10 mouse cellular contexts compared by ENCODE assay signal in genomic region chr19:58456491-58457061, GRCm38 (mm10). TPM values are rescaled to one million over a fixed set of nuclear protein-coding genes. Genes with fewer than 3 reads are reported as not detected.
A peak's percentile ranks its signal among the peaks of the same experiment; 100 is the strongest.
DNase-seq lines count a peak whose midpoint lies in the region; ATAC-seq lines count a peak whose summit lies in the region.
"Had no signal": no experiment of that assay in that cellular context is flagged by ENCODE, and none has a peak within 500 bp of the region (broad histone marks: within the 10 kb centered on the region; RNA-seq: fewer than 3 reads in every experiment).

No protein-coding gene starts in this region.

- peak overlapping the region; percentile 59 for H3K4me3 ChIP-seq in hindbrain, embryonic 13.5 days
- H3K4me3 ChIP-seq in midbrain, embryonic 14.5 days (replicated peaks; ENCODE audit: low read depth, low read length), result peak overlapping the region; percentile 51

- H3K4me2 ChIP-seq in hindbrain, embryonic 13.5 days, result peak overlapping the region; percentile 93
- peak overlapping the region; percentile 96 for H3K4me2 ChIP-seq in midbrain, embryonic 14.5 days (ENCODE audit: low read length)

- 0 out of 2 replicates have a peak, but pooled peaks cover 3% of the 10 kb centered on the region for H3K27me3 ChIP-seq in hindbrain, embryonic 13.5 days
- no peaks in the 10 kb centered on the region for H3K27me3 ChIP-seq in midbrain, embryonic 14.5 days (ENCODE audit: control insufficient read depth, insufficient read depth, low read length)

- 2% methylated on average over 16 of the region's 16 CpGs for WGBS in hindbrain, embryonic 13.5 days
- WGBS in midbrain, embryonic 14.5 days, result 5% methylated on average over 16 of the region's 16 CpGs

- no peaks in the 10 kb centered on the region for H3K9me3 ChIP-seq in hindbrain, embryonic 13.5 days
- no peaks in the 10 kb centered on the region for H3K9me3 ChIP-seq in midbrain, embryonic 14.5 days (ENCODE audit: control insufficient read depth, low read length)

- peaks cover 67% of the 10 kb centered on the region for H3K4me1 ChIP-seq in hindbrain, embryonic 13.5 days (replicated peaks)
- peaks cover 47% of the 10 kb centered on the region for H3K4me1 ChIP-seq in midbrain, embryonic 14.5 days (ENCODE audit: control insufficient read depth, insufficient read depth, low read length)

- H3K27ac ChIP-seq in hindbrain, embryonic 13.5 days, result peak overlapping the region; percentile 91
- H3K27ac ChIP-seq in midbrain, embryonic 14.5 days (replicated peaks; ENCODE audit: low read depth, low read length), result peak overlapping the region; percentile 81

- peak overlapping the region; percentile 81 for H3K9ac ChIP-seq in hindbrain, embryonic 13.5 days
- peak overlapping the region; percentile 59 for H3K9ac ChIP-seq in midbrain, embryonic 14.5 days (replicated peaks; ENCODE audit: low read length)

- ATAC-seq in hindbrain, embryonic 13.5 days (ENCODE audit: low FRiP score), result no peak
- peak; percentile 67 for ATAC-seq in midbrain, embryonic 14.5 days (ENCODE audit: low FRiP score, low TSS enrichment)

- H3K36me3 ChIP-seq in hindbrain, embryonic 13.5 days, result no peaks in the 10 kb centered on the region
- no peaks in the 10 kb centered on the region for H3K36me3 ChIP-seq in midbrain, embryonic 14.5 days (ENCODE audit: control insufficient read depth, insufficient read depth, low read length)

- DNase-seq in heart, adult 11 months, result peak; percentile 85
- no peak for DNase-seq in heart, adult 9 months (ENCODE audit: low spot score in 2 of 2)
- peak; percentile 17 for DNase-seq in MN1 (ENCODE audit: low spot score)
- DNase-seq in midbrain, embryonic 14.5 days, result peak; percentile 78
- no peak for DNase-seq in frontal cortex, postnatal 25 days (ENCODE audit: low spot score in 2 of 2)
- DNase-seq in gastrocnemius, postnatal 10 days, result no peak
- DNase-seq in gastrocnemius, postnatal 36 days, result no peak

- intact Hi-C loops in gastrocnemius, postnatal 36 days (cut with DNase I), result loop anchor here (10.0 kb wide), 1 partner anchor 142 kb away; no protein-coding TSS in a partner anchor

RNA-seq across cellular contexts. Expression of gene Gfra1, which starts 0.9 kb away (rescaled TPM):
- 65.7 and 67.6 TPM in 2 replicates for polyA plus RNA-seq in hindbrain, embryonic 13.5 days (2015; fragmentation: Nextera tagmentation; extraction: Ambion mirVana)
- 34.7 and 40.5 TPM in 2 replicates for polyA plus RNA-seq in midbrain, embryonic 14.5 days (2014; fragmentation: Nextera tagmentation; extraction: Ambion mirVana)
- total RNA-seq in gastrocnemius, postnatal 10 days (2021), result 10 to 100 TPM in 1 of 2 experiments, 1 to 10 TPM in 1; 9.5 to 10.3 TPM
- total RNA-seq in gastrocnemius, postnatal 36 days (2021), result 1 to 10 TPM; 2.3 to 2.9 TPM

RNA-seq across cellular contexts. Expression of gene Ccdc172, which starts 55.2 kb away (rescaled TPM):
- not detected in 2 replicates for polyA plus RNA-seq in hindbrain, embryonic 13.5 days (2015; fragmentation: Nextera tagmentation; extraction: Ambion mirVana)
- polyA plus RNA-seq in midbrain, embryonic 14.5 days (2014; fragmentation: Nextera tagmentation; extraction: Ambion mirVana), result not detected in 2 replicates
- total RNA-seq in gastrocnemius, postnatal 10 days (2021), result not detected
- not detected for total RNA-seq in gastrocnemius, postnatal 36 days (2021)
- polyA plus RNA-seq: C2C12; small intestine, adult 2 months had no signal

Comparison
In these comparisons a context has a peak if more than half of its experiments do, and no peak if none do; other contexts are left out.
1. DNase-seq: peak in heart, adult 11 months (single experiment), MN1 (single experiment) and midbrain, embryonic 14.5 days (single experiment); none in heart, adult 9 months (0 of 2), frontal cortex, postnatal 25 days (0 of 2), gastrocnemius, postnatal 10 days (single experiment) and gastrocnemius, postnatal 36 days (0 of 2).